Mouse (Mus musculus) lung, postnatal 36 days (tissue): Measurements from ENCODE around the gene AI661453.
"Not testable (repeated sequence)": the region's sequence is repeated elsewhere in the genome, so short reads cannot be mapped to it uniquely, and the experiment has no call there.

ENCODE experiments used
- DNase-seq: peaks from one replicate; pipeline ENCODE4 v3.0.0; 2022; ENCODE audit warnings: mixed read lengths

Gene AI661453

DNA sequence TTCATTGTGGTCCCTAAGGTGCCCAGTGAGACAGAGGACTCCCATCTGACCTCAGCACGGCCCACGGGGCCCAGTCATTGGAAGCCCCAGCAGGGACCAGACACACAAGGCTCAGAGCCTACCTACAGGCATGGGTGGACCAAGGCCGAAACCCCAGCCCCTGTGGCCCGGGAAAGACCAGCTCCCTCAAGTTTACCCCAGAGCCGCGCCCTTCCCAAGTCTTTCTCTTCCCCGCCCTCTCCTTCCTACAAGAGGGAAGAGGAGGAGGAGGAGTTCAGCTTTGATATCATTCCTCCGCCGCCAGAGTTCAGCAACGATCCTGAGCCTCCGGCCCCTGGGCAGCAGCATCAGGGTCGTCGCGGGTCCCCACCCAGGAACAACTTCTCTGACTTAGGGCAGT, 31.6 kb downstream of the AI661453 start:
- no peak for DNase-seq

DNA sequence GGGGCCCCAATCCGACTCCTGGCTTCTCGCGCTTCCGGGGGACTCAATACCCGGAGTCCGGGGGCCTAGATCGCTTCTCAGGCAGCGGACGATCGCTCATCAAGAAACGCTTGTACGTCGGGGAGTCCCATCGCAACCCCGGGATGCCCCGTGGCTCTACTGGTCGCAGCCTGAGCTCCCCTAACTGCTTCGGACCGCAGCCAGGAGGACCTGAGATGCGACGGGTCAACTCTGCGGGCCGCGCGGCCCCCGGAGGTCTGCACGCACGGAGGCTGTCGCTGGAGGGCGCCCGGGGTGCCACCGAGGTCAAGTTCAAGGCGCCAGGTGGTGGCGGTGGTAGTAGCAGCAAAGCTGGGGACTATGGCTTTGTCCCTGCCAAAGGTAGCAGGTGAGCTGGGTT, 32.1 kb downstream of the AI661453 start:
- DNase-seq = no peak

DNA sequence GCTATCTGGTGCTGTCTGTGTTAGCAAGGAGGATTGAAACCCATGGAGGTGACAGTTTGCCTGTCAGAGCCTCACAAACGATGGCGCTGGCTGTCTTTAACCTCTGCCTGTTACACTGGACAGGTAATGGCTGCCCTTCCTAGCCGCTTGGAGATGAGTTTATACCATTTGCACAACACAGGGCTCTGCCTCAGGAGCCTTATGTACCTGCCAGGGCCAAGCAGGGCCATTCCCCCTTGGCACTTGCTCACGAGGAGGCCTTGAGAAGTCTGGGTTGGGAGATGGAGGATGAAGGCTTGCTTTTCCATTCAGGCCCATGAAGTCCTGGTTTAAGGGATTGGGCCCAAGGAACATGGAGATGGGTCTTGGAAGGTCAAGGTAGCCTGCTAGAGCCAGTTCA, 33.2 kb downstream of the AI661453 start:
- DNase-seq = no peak

DNA sequence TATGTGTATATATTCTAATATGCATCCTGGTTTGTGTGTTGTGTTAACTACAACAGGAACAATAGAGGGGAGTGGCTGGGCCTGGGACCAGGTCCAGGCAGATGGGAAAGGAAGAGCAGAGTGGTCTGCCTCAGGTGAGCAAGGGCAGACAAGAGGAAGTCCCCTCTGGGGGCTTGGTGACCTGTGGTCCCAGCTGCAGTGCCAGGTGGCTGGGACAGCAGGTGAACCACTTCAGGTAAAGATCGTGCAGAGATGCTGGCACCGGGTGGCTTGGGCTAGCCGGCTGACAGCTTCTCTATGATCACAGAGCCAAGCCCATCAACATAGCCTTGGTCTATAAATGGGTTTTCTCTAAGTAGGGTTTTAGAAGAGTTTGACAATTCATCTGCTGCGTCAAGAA, 33.7 kb downstream of the AI661453 start:
- no peak for DNase-seq

DNA sequence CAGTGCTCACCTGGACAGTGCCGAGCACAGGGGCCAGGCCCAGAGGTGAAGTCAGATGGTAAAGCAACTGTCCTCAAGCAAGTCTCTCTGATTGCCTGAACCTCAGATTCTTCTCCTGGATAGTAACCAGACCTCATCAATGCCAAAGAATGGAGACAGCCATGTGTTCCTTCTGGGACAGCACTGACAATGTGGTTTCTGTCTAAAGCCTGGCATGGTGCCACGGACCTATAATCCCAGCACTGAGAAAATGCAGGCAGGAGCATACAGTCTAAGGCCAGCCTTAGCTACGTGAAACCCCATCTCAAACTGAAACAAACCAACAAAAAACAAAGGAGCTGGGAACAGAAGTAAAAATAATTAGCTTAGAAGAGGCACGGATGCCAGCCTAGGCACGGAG, 34.3 kb downstream of the AI661453 start:
- no peak for DNase-seq

DNA sequence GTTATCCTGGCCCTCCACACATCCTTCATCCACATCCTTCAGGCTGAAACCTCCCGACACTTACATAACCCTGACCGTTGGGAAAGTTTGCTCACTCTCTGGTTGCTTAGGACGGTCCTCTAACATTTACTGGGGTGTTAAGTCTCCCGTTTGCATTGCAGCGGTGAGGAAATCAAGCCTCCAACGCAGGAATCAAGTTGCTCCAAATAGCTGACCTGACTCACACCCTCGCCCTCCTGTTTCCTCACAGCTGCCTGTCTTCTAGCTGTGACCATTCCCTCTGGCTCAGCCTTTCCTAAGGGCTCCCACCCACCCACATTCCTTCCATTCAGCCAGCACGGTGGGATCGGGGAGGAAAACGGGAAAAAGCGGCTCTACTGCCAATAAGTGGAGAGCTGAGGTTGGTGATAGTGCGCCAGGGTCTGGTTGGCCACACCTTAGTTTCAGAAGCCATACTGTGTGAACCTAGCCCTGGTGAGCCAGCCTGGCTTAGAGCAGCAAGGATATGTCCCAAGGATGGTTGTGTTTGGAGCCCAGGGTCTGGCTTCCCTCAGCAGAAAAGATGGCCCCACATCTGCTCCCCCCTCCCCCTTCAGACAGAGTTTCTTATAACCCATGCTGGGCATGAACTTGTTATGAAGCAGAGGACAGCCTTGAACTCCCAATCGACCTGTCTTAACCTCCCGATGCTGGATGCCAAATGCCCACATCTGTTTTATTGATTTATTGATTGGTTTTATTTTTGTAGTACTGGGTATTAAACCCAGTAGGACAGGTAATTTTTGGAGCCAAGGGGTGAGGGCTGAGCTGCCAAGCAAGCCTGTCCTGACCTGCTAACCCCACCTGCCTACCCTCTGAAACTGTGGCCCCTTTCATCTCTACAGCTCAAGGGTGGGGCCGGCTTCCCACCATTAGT, 36.3 kb downstream of the AI661453 start:
- DNase-seq = peak; percentile 50

DNA sequence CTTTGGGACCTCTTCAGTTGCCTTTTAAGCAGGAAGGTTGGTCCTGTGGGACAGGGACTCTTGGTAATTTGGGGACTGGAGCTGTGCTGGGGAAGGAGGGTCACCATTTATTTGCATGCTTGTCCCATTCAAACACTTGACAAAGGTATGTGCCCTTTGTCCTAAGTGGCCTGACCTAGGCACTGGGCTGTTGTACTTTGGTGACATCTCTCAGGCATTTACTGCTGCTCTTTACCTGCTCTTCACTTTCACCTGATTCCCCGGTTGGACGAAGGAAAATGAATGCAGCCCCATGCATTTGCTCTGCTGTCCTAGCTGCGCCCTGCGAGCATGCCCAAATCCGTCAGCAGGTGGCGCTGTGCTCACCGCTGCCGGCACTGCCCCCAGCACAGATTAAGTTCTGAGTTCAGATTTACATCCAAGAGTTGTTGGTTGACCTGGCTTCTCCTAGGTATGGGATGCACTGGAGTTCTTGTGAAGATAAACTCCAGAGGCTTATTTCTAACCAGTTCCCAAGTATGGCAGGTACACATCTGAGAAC, 37.1 kb downstream of the AI661453 start:
- peak; percentile 77 for DNase-seq

DNA sequence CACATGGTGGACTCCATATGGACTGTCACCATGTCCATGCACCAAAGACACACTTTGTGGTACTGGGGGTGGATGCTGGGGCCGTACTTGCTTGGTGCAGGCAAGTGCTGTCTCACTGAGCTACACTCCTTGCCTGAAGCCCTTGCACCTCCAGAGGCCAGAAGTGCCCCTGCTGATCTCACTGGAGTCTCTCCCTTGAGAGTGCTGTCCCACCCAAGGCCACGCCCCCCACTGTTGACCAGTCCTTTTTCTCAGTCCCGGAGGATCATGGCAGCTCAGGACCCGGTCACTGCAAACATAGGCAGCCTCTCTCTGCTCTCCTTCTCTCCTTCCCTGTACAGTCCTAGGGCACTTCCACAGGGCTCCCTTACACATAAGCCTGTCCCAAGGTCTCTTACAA, 37.8 kb downstream of the AI661453 start:
- no peak for DNase-seq

DNA sequence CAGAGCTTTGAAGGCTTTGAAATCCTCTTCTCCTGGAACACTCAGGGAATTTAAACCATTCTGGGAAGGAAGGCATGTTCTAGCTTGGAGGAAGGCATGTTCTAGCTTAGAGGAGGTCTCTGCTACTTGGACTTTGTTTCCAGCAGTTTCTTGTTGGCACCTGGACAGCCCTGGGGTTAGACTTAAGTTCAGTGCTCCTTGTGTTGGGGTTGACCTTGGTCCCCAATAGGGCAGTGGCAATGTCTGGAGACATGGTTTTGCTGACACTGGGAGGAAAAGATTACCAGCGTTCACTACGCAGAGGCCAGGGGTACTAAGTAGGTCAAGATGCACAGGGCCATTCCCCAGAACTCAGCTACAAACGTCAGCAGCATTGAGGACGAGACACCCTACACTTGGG, 38.8 kb downstream of the AI661453 start:
- DNase-seq = no peak

DNA sequence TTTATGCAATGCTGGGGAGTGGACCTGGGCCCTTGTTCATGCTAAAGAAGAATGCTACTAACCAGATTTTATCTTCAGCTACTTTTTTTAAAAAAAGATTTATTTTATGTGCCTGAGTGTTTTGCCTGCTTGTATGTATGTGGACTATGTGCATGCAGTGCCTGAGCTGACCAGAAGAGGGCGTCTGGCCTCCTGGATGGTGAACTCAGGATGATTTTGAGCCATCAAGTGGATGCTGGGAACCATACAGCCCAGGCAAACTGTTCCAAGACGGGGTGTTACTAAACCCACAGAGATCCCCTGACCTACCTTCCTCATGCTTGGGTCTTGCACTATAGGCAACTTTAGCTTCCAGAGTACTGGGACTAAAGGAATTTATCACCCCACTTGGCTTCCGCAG, 39.3 kb downstream of the AI661453 start:
- peak; percentile 57 for DNase-seq

DNA sequence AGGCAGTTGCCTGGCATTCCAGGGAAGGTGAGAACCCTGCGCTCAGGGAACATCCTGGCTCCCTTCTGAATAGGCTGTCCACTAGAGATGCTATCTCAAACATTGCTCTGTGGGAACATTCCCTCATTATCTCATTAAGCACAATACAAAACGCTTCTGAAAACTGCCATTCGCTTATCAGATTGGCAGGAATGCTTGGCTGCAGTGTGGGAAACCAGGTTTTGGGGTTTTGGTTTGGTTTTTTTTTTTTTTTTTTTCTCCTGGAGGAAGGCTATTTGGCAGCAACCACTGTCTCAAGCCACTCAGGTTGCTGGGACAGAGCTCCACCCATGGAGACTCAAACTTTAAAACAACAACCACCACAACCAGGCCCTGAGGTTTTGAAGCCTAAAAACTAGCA, 43.5 kb downstream of the AI661453 start:
- DNase-seq = no peak

DNA sequence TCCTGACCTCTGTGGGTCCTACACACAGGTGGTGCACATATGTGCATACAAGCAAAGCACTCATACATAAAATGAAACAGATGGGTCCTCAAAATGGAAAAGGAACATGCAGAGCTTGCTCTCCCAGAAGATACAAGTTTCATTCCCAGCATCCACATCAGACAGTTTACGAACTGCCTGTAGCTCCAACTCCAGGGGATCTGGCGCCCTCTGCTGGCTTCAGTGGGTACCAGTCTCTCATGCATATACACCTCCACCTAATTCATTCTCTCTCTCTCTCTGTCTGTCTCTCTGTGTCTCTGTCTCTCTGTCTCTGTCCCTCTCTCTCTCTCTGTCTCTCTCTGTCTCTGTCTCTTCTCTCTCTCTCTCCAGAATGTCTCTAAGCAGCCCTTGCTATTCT, 46.0 kb downstream of the AI661453 start:
- peak; percentile 86 for DNase-seq

DNA sequence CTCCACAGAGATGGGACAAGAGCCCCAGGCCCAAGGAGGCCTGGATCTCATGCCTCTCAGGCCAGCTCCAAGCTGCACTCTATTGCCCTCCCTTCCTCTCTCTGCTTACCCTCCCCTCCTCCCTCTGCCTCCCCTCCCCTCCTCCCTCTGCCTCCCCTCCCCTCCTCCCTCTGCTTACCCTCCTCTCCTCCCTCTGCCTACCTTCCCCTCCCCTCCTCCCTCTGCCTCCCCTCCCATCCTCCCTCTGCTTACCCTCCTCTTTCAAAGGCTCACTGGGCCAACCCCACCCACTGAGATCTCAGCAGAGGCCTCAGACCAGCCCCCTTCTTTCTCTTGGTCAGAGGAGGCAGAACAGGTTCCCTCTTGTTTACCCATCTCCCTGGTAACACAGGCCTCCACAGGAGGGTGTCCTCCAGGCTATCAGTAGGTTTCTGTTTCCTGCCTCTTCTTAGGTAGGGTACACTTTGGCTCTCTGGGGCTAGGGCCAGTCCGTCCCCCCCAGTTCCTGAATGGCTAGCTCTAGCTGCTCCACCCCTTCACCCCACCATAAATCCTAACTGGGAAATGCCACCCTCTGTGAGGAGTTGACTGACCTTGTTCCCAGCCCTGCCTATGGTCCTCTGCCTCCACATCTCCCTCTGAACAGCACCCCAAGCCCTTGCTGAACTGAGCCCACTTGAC, 48.0 kb downstream of the AI661453 start:
- DNase-seq = peak; percentile 79

DNA sequence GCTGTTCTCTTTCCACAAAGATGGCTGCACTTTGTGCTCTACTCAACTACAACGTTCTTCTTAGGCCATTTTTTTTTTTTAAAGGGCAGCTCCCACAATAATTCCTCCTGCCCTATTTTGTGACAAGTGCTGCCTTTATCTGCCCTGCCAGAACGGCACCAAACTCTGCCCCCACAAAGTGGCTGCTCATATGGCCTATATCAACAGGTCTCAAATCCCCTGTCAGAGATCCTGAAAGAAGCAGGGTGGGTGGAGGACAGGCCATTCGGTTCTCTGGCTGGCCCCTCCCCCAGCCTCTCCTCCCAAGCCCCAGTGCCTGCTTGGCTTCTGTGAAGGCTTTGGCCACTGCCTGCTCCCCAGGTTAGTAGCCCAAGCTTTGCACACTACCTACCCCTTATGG, 48.6 kb downstream of the AI661453 start:
- no peak for DNase-seq

DNA sequence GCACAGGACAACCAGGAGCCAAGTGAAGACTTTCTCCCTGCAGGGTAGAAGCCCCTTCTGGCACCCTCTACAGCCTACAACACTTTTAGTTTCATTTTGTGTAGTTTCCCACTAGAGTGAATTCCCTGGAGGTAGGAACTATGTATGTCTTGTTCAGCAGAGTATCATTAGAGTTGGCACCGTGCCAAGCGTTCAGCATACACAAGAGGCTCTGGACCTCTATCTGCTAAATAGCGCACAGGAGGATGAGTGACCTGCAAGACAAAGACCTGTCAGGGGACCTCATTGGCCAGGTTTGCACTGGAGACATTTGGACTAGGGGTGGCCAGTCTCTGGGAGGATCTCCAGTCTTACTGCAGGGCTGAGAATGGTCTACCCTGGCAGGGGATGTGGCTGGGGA, 49.4 kb downstream of the AI661453 start:
- no peak for DNase-seq

DNA sequence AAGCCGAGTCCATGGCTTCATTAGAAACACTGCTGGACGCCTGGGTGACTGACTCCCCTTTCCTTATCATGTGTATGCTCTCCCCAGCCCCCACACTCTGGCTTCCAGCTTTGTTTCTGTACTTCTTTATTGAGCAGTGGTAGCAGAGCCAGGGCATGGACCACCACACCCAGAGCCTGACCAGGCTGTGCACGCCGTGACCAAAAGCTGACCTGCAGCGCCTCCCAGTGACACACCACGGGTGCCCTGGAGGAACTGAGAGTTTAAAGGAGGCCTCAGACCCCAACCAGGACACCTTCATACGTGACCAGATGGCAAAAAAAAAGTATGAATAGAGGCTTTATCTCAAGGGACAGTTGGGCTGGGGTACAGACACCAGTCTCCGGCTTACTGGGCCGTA, 54.4 kb downstream of the AI661453 start:
- DNase-seq = no peak

DNA sequence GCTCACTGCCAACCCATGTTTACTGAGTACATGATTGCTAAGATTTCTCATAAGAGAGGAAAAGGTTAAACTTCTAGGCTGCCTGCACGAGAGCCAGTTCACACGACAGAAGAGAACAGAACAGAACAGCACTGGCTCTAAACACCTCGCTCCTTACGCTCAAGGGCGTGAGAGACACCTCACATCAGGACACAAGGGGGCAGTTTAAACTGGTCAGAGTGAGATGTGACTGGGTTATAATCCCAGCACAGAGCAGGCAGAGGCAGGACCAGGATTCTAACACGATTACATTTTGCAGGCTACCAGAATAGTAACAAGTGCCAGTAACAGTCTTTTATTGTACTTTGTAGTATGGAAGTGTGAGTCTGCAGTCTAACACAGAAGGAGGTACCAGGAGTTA, 56.3 kb downstream of the AI661453 start:
- DNase-seq = no peak

DNA sequence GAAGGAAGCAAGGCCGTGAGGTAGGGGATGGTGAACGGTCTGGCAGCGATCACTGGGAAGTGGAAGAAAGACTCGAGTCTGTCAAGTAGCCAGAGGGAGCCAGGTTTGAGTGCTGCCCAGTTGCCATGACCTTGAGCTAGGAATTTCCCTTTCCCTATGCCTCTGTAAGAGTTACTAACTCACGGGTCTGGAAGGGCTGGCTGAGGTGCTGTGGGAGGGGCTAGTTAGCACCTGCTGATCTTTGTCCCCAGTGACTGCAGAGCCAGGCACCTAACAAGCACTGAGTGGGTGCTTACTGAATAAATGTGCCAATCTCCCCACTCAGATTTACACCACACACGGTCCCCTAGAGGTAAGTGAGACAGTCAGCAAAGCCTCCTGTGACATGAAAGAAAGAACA, 57.2 kb downstream of the AI661453 start:
- DNase-seq = no peak

DNA sequence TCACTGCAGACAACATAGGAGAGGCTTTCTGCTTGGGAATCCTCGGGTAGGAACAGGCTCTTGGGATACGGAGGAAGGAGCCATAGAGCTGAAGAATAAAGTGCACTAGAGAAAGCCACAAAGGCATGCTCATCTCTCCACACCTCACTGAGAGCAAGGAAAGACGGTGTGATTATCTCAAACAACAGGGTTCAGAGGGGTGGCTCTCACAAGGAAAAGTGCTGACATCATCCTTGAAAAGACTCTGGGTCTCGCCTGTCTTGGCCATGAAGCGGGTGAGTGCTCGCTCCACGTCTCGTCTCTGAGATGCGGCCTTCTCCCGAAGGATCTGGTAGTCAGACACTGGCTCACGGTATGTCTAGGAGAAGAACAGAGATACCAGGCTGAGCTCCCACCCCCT, 57.7 kb downstream of the AI661453 start:
- no peak for DNase-seq

DNA sequence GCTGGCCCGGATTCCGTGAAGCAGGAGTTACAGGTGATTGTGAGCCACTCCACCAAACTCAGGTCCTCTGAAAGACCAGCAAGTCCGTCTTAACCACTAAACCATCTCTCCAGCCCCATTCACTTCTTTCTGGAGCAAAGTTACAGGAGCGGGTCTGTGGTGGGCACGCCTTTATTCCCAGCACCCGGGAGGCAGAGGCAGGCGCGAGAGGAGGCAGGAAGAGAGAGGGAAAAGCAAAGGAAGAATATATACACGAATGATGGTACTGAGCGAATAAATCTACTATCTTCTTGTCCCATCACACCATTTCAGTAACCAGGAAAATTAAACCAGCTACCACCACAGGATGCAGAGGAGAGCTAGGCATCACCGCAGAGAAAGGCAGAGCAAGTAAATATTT, 65.1 kb downstream of the AI661453 start:
- DNase-seq = no peak

DNA sequence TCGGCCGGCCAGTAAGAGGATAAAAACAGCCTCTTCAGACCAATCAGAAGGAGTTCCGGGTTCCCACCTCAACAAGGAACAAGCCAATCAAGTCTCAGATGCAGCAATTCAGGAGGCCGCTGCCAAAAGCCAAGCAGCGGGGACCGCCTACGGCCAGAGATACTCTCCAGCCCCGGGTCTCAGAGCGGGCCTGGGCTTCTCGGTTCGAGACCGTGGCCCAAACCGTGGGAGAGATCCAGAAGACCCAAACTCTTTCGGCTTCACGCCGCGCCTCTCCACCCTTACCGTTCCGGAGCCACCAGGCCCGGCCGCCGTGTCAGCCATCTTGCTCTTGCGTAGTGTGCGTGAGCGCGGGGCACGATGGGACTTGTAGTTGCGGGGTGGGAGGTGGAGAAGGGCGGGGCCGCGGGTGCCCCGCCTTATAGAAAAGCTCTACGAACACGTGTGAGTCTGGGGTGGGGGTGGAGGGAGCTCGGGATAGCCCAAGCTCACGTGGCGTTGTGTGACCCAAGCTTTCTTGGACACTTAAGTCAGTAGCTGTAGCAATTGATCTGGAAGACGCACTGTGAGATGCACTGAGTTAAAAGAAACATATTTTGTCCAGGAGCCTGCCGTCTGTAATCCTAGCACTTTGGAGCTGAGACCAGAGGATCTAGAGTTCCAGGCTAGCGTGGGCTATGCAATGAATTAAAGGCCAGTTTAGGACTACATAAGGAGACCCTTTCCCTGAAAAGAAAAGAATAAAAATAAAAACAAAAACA, 65.7 kb downstream of the AI661453 start, which contains the start of gene Taf8:
Gene Taf8 (minus strand): TSS at position 347 of the 761 bp plus-strand sequence.
- peak; percentile 96 for DNase-seq

DNA sequence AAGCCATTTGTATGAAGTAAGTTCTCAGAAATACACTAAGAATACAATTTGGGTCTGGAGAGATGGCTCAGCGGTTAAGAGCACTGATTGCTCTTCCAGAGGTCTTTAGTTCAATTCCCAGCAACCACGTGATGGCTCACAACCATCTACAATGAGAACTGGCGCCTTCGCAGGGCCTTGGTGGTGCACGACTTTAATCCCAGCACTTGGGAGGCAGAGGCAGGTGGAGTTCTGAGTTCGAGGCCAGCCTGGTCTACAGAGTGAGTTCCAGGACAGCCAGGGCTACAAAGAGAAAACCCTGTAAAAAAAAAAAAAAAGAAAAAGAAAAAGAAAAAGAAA, 66.3 kb downstream of the AI661453 start:
- not testable (repeated sequence) for DNase-seq

DNA sequence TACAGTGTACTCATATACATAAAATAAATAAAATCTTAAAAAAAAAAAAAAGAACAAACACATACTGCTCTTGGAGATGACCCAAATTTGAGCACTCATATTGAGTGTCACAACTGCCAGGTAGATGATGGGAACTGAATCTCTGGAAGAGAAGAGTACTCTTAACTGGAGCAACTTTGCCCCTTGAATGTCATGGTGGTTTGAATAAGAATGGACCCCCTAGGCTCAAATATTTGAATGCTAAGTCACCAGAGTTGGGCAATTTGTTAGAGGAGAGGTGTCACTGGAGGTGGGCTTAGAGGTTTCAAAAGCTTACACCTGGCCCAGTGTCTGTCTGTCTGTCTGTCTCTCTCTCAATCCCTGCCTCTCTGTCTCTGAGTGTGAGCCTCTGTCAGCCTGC, 67.3 kb downstream of the AI661453 start:
- no peak for DNase-seq
